ENCODE assay signal across 17 mouse cellular contexts in genomic region chr6:144627539-144628115, GRCm38 (mm10).
DNase-seq lines count a peak whose midpoint lies in the region; ATAC-seq lines count a peak whose summit lies in the region.
"Had no signal": no experiment of that assay in that cellular context is flagged by ENCODE, and none has a peak within 500 bp of the region (broad histone marks: within the 10 kb centered on the region; RNA-seq: fewer than 3 reads in every experiment).

No protein-coding gene starts in this region.

- peak; percentile 63 for ATAC-seq in common myeloid progenitor, adult 5-6 weeks (replicated peaks; ENCODE audit: low read depth, poor library complexity, severe bottlenecking)
- ATAC-seq in megakaryocyte progenitor cell, adult 5-6 weeks (replicated peaks; ENCODE audit: poor library complexity): peak; percentile 73
- ATAC-seq: activated CD4-positive, CD25-positive, alpha-beta regulatory T cell, adult 4 months; intestine, embryonic 15.5 days had no signal

- peak; percentile 25 to 48 for DNase-seq in cerebellum, postnatal 10 days
- DNase-seq in cerebellum, adult 11 months: no peak
- peak; percentile 22 to 41 for DNase-seq in frontal cortex, postnatal 36 days (ENCODE audit: low spot score in 2 of 2)
- DNase-seq in frontal cortex, postnatal 10 days (ENCODE audit: low spot score in 2 of 2): no peak
- DNase-seq in c-Kit-positive CD71-positive TER-119-positive erythroid progenitor cells, embryonic 14.5 days (ENCODE audit: low spot score): no peak
- DNase-seq: gastrocnemius, postnatal 10 days; heart, adult 18-20 months; heart, postnatal 36 days; kidney, postnatal 4 days; liver, embryonic 13.5 days; lung, embryonic 14.5 days; lung, postnatal 4 days; thymus, postnatal 14 days had no signal

Comparison
In these comparisons a context has a peak if more than half of its experiments do, and no peak if none do; other contexts are left out.
1. DNase-seq: peak in cerebellum, postnatal 10 days (2 of 2) and frontal cortex, postnatal 36 days (2 of 2); none in cerebellum, adult 11 months (single experiment), frontal cortex, postnatal 10 days (0 of 2) and c-Kit-positive CD71-positive TER-119-positive erythroid progenitor cells, embryonic 14.5 days (single experiment).